Mouse (Mus musculus): ENCODE measurements around the gene Olfr836.
"Not testable (repeated sequence)": the region's sequence is repeated elsewhere in the genome, so short reads cannot be mapped to it uniquely, and the experiment has no call there.

Gene Olfr836

GRCm38 (mm10) chr9:19120082-19120481 lies at the start of gene Olfr836:
TSS of gene Olfr836 (plus strand) at chr9:19120382.
- DNase-seq (ENCODE audit: low read depth, low spot score), result no peak

DNA sequence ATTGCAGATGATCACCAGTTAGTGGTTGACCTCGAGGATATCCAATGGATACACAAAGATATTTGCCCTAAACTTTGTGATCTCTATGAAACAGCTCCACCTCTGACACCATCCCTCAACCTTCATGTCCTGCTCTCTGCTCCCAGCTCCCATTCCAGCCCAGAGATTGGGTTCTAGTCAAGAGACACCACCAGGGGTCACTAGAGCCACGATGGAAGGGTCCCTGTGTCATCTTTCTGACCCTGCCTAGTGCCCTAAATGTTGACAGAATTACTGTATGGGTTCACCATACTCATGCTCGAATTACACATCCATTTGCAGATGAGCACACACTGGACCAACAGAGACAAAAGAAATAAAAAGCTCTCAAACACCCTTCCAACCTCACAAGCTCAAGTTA lies 35.2 kb upstream of the Olfr836 start:
- no peak for DNase-seq (ENCODE audit: low read depth, low spot score)

DNA sequence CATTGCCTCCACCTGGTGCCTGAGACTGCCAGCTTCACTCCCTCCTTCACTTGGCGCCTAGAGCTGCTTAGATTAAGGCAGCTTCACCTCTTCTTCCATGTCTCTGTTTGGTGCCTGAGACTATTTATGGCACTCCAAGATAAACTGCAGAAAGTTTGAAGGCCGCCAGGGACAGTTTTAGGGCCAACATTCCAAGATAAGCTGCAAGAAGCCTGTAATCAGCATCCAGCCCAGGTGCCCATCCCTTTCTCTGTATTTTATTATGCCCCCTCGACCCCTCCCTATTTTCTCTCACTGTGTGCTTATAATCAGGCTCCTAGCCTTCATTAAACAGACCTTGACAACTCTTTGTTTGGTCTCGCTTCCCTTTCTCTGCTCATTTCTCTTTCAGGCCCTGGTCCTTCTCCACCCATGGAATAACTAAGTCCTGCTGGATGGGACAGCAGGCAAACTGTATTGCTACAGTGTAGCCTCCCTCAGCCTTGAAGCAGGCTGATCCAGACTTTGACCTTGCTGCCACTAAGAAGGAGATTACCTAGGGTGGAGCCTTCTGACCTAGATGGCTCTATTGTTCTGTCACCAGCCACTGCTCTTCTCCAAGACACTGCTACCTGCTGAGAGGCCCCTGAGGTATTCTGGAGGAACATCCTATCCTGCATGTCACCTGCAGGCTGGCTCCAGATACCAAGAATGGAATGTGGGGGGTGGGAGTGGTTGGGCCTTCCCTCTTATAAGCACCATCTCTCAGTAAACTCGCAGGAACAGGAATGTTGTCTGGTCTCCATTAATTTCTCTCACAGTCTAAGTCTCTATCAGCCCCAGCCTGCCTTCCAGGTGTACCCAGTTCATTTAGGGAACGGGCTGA lies 27.1 kb upstream of the Olfr836 start:
- not testable (repeated sequence) for DNase-seq (ENCODE audit: low read depth, low spot score)

- no peak for DNase-seq (ENCODE audit: low read depth, low spot score)
Observed at GRCm38 (mm10) chr9:19097286-19097685, 22.9 kb upstream of the Olfr836 start.

GRCm38 (mm10) chr9:19136017-19136416 lies 15.8 kb downstream of the Olfr836 start, which contains the start of gene Olfr837:
TSS of gene Olfr837 (plus strand) at chr9:19136317.
- DNase-seq (ENCODE audit: low read depth, low spot score), result no peak

Data from embryo, embryonic 11.5 days (tissue).